Mouse (Mus musculus): ENCODE measurements around the gene Gper1. TPM values are rescaled to one million over a fixed set of nuclear protein-coding genes. Genes with fewer than 3 reads are reported as not detected.
"Not testable (repeated sequence)": the region's sequence is repeated elsewhere in the genome, so short reads cannot be mapped to it uniquely, and the experiment has no call there.

Gene Gper1
- polyA plus RNA-seq, 1 experiment from 2014 or later = 7.6 TPM

DNA sequence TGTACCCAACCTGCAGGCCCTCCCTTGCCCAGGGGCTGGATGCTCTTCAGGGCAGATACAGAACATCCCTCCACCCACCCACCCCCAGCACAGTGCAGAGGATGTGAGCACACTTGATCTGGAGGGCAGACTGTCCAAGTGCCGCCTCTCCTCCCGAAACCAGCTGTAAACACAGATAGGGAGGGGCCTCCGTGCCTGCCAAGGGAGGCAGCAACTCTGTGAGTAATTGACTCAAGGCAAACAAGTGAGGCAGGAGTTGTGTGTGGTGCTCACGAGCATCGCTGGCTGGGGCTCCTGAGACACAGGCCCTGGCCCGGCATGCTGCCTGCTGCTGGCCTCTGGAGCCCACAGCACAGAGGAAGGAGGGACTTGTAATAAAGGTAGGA is 33.3 kb upstream of the Gper1 start:
- no peaks in the 10 kb centered on the region for H3K36me3 ChIP-seq (ENCODE audit: control insufficient read depth, insufficient read depth, low read length)
- no peaks in the 10 kb centered on the region for H3K9me3 ChIP-seq (ENCODE audit: control insufficient read depth, low read length)
- WGBS = 3% methylated on average over 6 of the region's 6 CpGs
- H3K27me3 ChIP-seq (ENCODE audit: control insufficient read depth, insufficient read depth, low read depth, low read length) = no peaks in the 10 kb centered on the region
- peaks cover 29% of the 10 kb centered on the region for H3K4me1 ChIP-seq (replicated peaks; ENCODE audit: control insufficient read depth, insufficient read depth, low read length)
- ATAC-seq (ENCODE audit: low read depth) = peak; percentile 86
- H3K9ac ChIP-seq (ENCODE audit: low read length) = peak overlapping the region; percentile 22; the same call in 1 of the 2 replicates
- no peak overlapping the region for H3K4me2 ChIP-seq (ENCODE audit: low read depth, low read length)
- H3K4me3 ChIP-seq (ENCODE audit: low read length) = no peak overlapping the region
- H3K27ac ChIP-seq (ENCODE audit: low read length) = peak overlapping the region; percentile 79

GRCm38 (mm10) chr5:139390324-139391119 is 32.4 kb upstream of the Gper1 start:
- H3K9ac ChIP-seq (ENCODE audit: low read length); H3K9me3 ChIP-seq (ENCODE audit: control insufficient read depth, low read length); H3K27me3 ChIP-seq (ENCODE audit: control insufficient read depth, insufficient read depth, low read depth, low read length); ATAC-seq (ENCODE audit: low read depth); H3K4me3 ChIP-seq (ENCODE audit: low read length); H3K4me2 ChIP-seq (ENCODE audit: low read depth, low read length); H3K36me3 ChIP-seq (ENCODE audit: control insufficient read depth, insufficient read depth, low read length): not testable (repeated sequence)
- WGBS = 65% methylated on average over 5 of the region's 5 CpGs
- peaks cover 27% of the 10 kb centered on the region for H3K4me1 ChIP-seq (replicated peaks; ENCODE audit: control insufficient read depth, insufficient read depth, low read length)
- peak overlapping the region; percentile 79 for H3K27ac ChIP-seq (ENCODE audit: low read length)

- Histone ChIP-seq H3K4me3 (ENCODE audit: low read length) (no peak overlapping the region), H3K4me2 (ENCODE audit: low read depth, low read length) (no peak overlapping the region), H3K36me3 (ENCODE audit: control insufficient read depth, insufficient read depth, low read length) (no peaks in the 10 kb centered on the region), H3K4me1 (replicated peaks; ENCODE audit: control insufficient read depth, insufficient read depth, low read length) (peaks cover 27% of the 10 kb centered on the region), H3K27ac (ENCODE audit: low read length) (no peak overlapping the region), H3K9me3 (ENCODE audit: control insufficient read depth, low read length) (no peaks in the 10 kb centered on the region), H3K27me3 (ENCODE audit: control insufficient read depth, insufficient read depth, low read depth, low read length) (no peaks in the 10 kb centered on the region), H3K9ac (ENCODE audit: low read length) (no peak overlapping the region)
- ATAC-seq (ENCODE audit: low read depth) = no peak
- 76% methylated on average over 11 of the region's 11 CpGs for WGBS
These were observed 31.5 kb upstream of the Gper1 start for GRCm38 (mm10) chr5:139391309-139391990.

- H3K27me3 ChIP-seq (ENCODE audit: control insufficient read depth, insufficient read depth, low read depth, low read length) = no peaks in the 10 kb centered on the region
- no peak overlapping the region for H3K4me3 ChIP-seq (ENCODE audit: low read length)
- peaks cover 26% of the 10 kb centered on the region for H3K4me1 ChIP-seq (replicated peaks; ENCODE audit: control insufficient read depth, insufficient read depth, low read length)
- no peaks in the 10 kb centered on the region for H3K9me3 ChIP-seq (ENCODE audit: control insufficient read depth, low read length)
- H3K36me3 ChIP-seq (ENCODE audit: control insufficient read depth, insufficient read depth, low read length) = no peaks in the 10 kb centered on the region
- H3K27ac ChIP-seq (ENCODE audit: low read length) = no peak overlapping the region
- H3K4me2 ChIP-seq (ENCODE audit: low read depth, low read length) = no peak overlapping the region
- H3K9ac ChIP-seq (ENCODE audit: low read length) = no peak overlapping the region
- 91% methylated on average over 37 of the region's 37 CpGs for WGBS
- ATAC-seq (ENCODE audit: low read depth) = no peak
These were observed 30.4 kb upstream of the Gper1 start for GRCm38 (mm10) chr5:139392219-139393196.

- ATAC-seq (ENCODE audit: low read depth) = no peak
- Histone ChIP-seq H3K4me3 (ENCODE audit: low read length) (no peak overlapping the region), H3K27me3 (ENCODE audit: control insufficient read depth, insufficient read depth, low read depth, low read length) (no peaks in the 10 kb centered on the region), H3K9ac (ENCODE audit: low read length) (no peak overlapping the region), H3K36me3 (ENCODE audit: control insufficient read depth, insufficient read depth, low read length) (no peaks in the 10 kb centered on the region), H3K9me3 (ENCODE audit: control insufficient read depth, low read length) (no peaks in the 10 kb centered on the region), H3K27ac (ENCODE audit: low read length) (no peak overlapping the region), H3K4me2 (ENCODE audit: low read depth, low read length) (no peak overlapping the region), H3K4me1 (replicated peaks; ENCODE audit: control insufficient read depth, insufficient read depth, low read length) (peaks cover 20% of the 10 kb centered on the region)
- WGBS = 92% methylated on average over 16 of the region's 16 CpGs
These were observed 29.8 kb upstream of the Gper1 start for GRCm38 (mm10) chr5:139393197-139393588.

DNA sequence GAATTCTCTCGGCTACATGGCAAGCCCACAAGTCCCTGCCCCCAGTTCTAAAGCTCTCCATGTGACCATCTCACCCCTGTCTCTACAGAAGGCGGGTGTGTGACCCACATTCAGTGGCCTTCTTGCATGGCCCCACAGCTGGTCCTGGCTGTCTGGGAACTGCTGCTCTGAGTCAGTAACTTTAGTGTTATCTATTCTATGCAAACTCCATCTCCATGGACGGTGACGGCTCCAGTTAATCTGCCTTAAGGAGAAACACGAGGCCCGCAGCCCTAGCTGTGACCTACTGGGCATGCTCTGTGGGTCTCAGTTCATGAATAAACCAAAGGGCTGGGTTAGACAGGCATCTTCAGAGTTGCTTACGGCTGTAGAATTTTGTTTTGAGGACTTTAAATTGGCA is 28.6 kb upstream of the Gper1 start:
- H3K27me3 ChIP-seq (ENCODE audit: control insufficient read depth, insufficient read depth, low read depth, low read length) = no peaks in the 10 kb centered on the region

DNA sequence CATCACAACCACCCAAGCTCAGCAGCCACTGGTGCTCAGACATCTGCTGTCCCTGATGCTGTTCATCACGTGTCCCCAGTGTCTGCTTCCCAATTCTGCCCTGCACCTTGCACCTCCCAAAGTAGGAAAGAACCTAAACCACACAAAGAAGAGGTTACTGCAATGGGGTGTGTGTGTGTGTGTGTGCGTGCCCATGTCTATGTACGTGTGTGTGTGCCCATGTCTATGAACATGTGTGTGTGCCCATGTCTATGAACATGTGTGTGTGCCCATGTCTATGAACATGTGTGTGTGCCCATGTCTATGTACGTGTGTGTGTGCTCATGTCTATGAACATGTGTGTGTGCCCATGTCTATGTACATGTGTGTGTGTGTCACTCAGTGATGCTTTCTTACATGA is 27.4 kb upstream of the Gper1 start:
- no peaks in the 10 kb centered on the region for H3K9me3 ChIP-seq (ENCODE audit: control insufficient read depth, low read length)
- ATAC-seq (ENCODE audit: low read depth) = no peak
- WGBS = 91% methylated on average over 4 of the region's 4 CpGs
- H3K9ac ChIP-seq (ENCODE audit: low read length) = no peak overlapping the region
- no peak overlapping the region for H3K4me2 ChIP-seq (ENCODE audit: low read depth, low read length)
- H3K4me1 ChIP-seq (replicated peaks; ENCODE audit: control insufficient read depth, insufficient read depth, low read length) = peaks cover 4% of the 10 kb centered on the region
- H3K36me3 ChIP-seq (ENCODE audit: control insufficient read depth, insufficient read depth, low read length) = no peaks in the 10 kb centered on the region
- H3K27ac ChIP-seq (ENCODE audit: low read length) = no peak overlapping the region
- no peak overlapping the region for H3K4me3 ChIP-seq (ENCODE audit: low read length)
- H3K27me3 ChIP-seq (ENCODE audit: control insufficient read depth, insufficient read depth, low read depth, low read length) = no peaks in the 10 kb centered on the region

More for the DNA sequence above, 28.6 kb upstream of the Gper1 start:
- Histone ChIP-seq H3K4me1 (replicated peaks; ENCODE audit: control insufficient read depth, insufficient read depth, low read length) (peaks cover 12% of the 10 kb centered on the region), H3K9ac (ENCODE audit: low read length) (no peak overlapping the region), H3K36me3 (ENCODE audit: control insufficient read depth, insufficient read depth, low read length) (no peaks in the 10 kb centered on the region), H3K27ac (ENCODE audit: low read length) (no peak overlapping the region), H3K4me2 (ENCODE audit: low read depth, low read length) (no peak overlapping the region), H3K9me3 (ENCODE audit: control insufficient read depth, low read length) (no peaks in the 10 kb centered on the region), H3K4me3 (ENCODE audit: low read length) (no peak overlapping the region)
- WGBS = 60% methylated on average over 7 of the region's 7 CpGs
- no peak for ATAC-seq (ENCODE audit: low read depth)

GRCm38 (mm10) chr5:139397359-139397916 is 25.5 kb upstream of the Gper1 start:
- Histone ChIP-seq H3K4me1 (replicated peaks; ENCODE audit: control insufficient read depth, insufficient read depth, low read length) (peaks cover 4% of the 10 kb centered on the region), H3K9me3 (ENCODE audit: control insufficient read depth, low read length) (no peaks in the 10 kb centered on the region), H3K4me3 (ENCODE audit: low read length) (no peak overlapping the region), H3K27me3 (ENCODE audit: control insufficient read depth, insufficient read depth, low read depth, low read length) (no peaks in the 10 kb centered on the region), H3K27ac (ENCODE audit: low read length) (no peak overlapping the region), H3K4me2 (ENCODE audit: low read depth, low read length) (no peak overlapping the region), H3K9ac (ENCODE audit: low read length) (no peak overlapping the region), H3K36me3 (ENCODE audit: control insufficient read depth, insufficient read depth, low read length) (no peaks in the 10 kb centered on the region)
- WGBS = 87% methylated on average over 4 of the region's 4 CpGs
- ATAC-seq (ENCODE audit: low read depth) = no peak

All from lung, embryonic 16.5 days (tissue).